Mouse (Mus musculus): ENCODE measurements around the gene Fbxl20. TPM values are rescaled to one million over a fixed set of nuclear protein-coding genes. Genes with fewer than 3 reads are reported as not detected.

Fbxl20 gene
- total and polyA plus RNA-seq, 2 experiments: 12.3 to 15.1 TPM

- DNase-seq (ENCODE audit: extremely low read depth, low read depth, low spot score): no peak
- no peak overlapping the region for H3K27ac ChIP-seq (replicated peaks; ENCODE audit: insufficient read depth, low read depth, low read length)
- H3K79me2 ChIP-seq (ENCODE audit: control insufficient read depth, insufficient read depth, low read length): no peaks in the 10 kb centered on the region
- H3K9ac ChIP-seq (ENCODE audit: low read depth, low read length): no peak overlapping the region
- no peak for TF ChIP-seq CTCF (IDR thresholded peaks at IDR 0.05; ENCODE audit: low read depth, low read length)
- TF ChIP-seq POLR2A (IDR thresholded peaks at IDR 0.05; ENCODE audit: extremely low read depth, insufficient read depth, low read length): no peak
- 84% methylated on average over 5 of the region's 5 CpGs for whole genome bisulfite sequencing
- peaks cover 7% of the 10 kb centered on the region; the same call in 1 of the 2 replicates for H3K27me3 ChIP-seq (ENCODE audit: control insufficient read depth, insufficient read depth, low read length)
- no peaks in the 10 kb centered on the region for H3K4me1 ChIP-seq (ENCODE audit: control insufficient read depth, insufficient read depth, low read length)
- no peak overlapping the region for H3K4me3 ChIP-seq (ENCODE audit: insufficient read depth, low read depth, low read length)
- no peaks in the 10 kb centered on the region for H3K36me3 ChIP-seq (ENCODE audit: control insufficient read depth, insufficient read depth, low read length)
Measured at GRCm38 (mm10) chr11:98057998-98058397, 92.2 kb downstream of the Fbxl20 start.

GRCm38 (mm10) chr11:98057466-98057865 lies 92.7 kb downstream of the Fbxl20 start:
- Histone ChIP-seq H3K9ac (ENCODE audit: low read depth, low read length) (no peak overlapping the region), H3K27me3 (ENCODE audit: control insufficient read depth, insufficient read depth, low read length) (peaks cover 11% of the 10 kb centered on the region; the same call in 1 of the 2 replicates), H3K79me2 (ENCODE audit: control insufficient read depth, insufficient read depth, low read length) (no peaks in the 10 kb centered on the region), H3K36me3 (ENCODE audit: control insufficient read depth, insufficient read depth, low read length) (no peaks in the 10 kb centered on the region), H3K4me3 (ENCODE audit: insufficient read depth, low read depth, low read length) (no peak overlapping the region), H3K4me1 (ENCODE audit: control insufficient read depth, insufficient read depth, low read length) (no peaks in the 10 kb centered on the region), H3K27ac (replicated peaks; ENCODE audit: insufficient read depth, low read depth, low read length) (no peak overlapping the region)
- DNase-seq (ENCODE audit: extremely low read depth, low read depth, low spot score): no peak
- TF ChIP-seq CTCF (IDR thresholded peaks at IDR 0.05; ENCODE audit: low read depth, low read length) (no peak), POLR2A (IDR thresholded peaks at IDR 0.05; ENCODE audit: extremely low read depth, insufficient read depth, low read length) (no peak)
- WGBS: 30% methylated on average over 9 of the region's 9 CpGs

DNA sequence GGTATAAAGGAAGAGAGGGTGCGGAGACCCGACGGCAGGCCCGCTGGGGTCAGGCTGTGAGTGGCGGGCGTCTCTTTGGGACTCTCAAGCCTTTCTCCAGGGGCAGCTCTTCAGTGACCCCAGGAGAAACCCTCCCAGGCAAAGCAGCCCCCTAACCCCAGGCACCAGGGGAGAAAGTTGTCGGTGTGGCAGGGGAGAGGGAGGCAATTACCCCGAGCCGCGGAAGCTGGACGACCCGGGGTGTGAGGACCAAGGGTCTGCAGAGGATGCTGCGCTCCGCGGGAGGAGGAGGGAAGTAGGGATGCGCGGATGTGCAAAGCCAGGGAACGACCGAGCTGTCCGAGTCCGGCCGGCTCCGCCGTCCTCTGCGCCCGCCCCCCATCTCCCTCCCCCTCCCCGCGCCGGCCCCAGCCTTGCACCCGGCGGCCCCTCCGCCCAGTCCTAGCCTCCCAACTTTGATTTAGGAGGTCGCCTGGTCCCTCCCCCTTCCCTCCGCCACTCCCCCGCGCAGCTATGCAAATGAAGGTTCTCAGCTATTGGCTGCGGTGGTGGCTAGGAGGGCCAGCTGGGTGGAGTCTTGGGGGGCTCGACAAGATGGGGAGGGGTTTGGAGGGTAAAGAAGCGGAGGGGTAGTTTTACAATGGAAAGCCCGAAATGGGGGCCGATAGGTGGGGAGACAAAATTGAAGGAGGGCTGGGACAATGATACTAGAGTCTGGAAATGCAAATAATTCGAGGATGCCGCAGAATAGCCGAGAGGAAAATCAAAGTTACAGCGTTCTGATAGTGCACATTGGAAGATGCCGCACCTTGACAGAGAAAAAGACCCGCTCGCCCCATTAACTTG lies 97.0 kb downstream of the Fbxl20 start, which contains the start of gene Stac2:
Gene Stac2, minus strand, starts transcription at position 474 of the 846 bp plus-strand sequence.
- Histone ChIP-seq H3K27ac (replicated peaks; ENCODE audit: insufficient read depth, low read depth, low read length) (no peak within 1 kb of the TSS), H3K9ac (ENCODE audit: low read depth, low read length) (peak within 1 kb of the TSS; percentile 28; the same call in 1 of the 2 replicates), H3K4me1 (ENCODE audit: control insufficient read depth, insufficient read depth, low read length) (no peaks in the 10 kb centered on the region), H3K27me3 (ENCODE audit: control insufficient read depth, insufficient read depth, low read length) (peaks cover 18% of the 10 kb centered on the region; the same call in 1 of the 2 replicates), H3K79me2 (ENCODE audit: control insufficient read depth, insufficient read depth, low read length) (no peaks in the 10 kb centered on the region), H3K4me3 (ENCODE audit: insufficient read depth, low read depth, low read length) (peak within 1 kb of the TSS; percentile 41; the same call in 1 of the 2 replicates), H3K36me3 (ENCODE audit: control insufficient read depth, insufficient read depth, low read length) (no peaks in the 10 kb centered on the region)
- whole genome bisulfite sequencing: 6% methylated on average over 40 of the region's 48 CpGs
- DNase-seq (ENCODE audit: extremely low read depth, low read depth, low spot score): no peak
- TF ChIP-seq CTCF (IDR thresholded peaks at IDR 0.05; ENCODE audit: low read depth, low read length): no peak
- no peak for TF ChIP-seq POLR2A (IDR thresholded peaks at IDR 0.05; ENCODE audit: extremely low read depth, insufficient read depth, low read length)

DNA sequence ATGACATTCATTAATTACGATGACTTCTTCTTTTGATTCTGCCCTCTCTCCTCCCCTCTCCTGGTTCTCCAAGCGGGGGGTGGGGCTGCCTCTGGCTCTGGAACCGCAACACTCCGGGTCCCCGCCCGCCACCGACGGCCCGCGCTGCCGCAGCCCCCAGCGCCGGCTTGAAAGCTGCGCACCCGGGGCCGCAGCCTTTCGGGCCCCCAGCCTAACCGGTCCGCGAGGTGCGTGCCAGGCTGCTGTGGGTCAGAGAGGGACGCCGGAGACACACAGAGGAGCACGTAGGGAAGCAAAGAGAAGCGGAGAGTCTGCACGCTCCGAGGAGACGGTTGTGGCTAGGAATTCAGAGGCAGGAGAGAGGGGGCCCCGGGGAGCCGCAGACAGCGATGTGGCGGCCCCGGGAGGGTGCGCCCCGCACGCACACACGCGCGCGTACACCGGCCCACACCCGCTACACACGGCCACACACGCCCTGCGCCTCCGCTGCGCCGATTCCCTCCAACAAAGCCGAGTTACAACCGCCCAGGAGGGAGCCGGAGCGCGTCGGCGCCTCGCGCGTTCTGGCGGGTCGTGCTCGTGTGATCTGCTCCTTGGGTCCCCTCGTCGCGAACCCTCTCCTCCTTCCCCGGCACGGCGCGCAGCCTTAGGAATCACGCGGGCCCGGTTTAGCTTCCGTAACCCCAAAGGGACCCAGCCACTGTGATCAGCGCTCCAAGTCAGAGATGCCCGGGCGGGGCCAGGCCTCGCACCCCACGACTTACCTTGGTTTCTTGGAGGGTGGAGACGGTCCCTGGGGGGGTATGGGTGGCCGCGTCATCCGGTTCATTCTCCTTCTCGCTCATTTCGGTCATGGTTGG lies 97.8 kb downstream of the Fbxl20 start:
- Histone ChIP-seq H3K4me1 (ENCODE audit: control insufficient read depth, insufficient read depth, low read length) (no peaks in the 10 kb centered on the region), H3K4me3 (ENCODE audit: insufficient read depth, low read depth, low read length) (peak overlapping the region; percentile 41; the same call in 1 of the 2 replicates), H3K27ac (replicated peaks; ENCODE audit: insufficient read depth, low read depth, low read length) (no peak overlapping the region), H3K36me3 (ENCODE audit: control insufficient read depth, insufficient read depth, low read length) (no peaks in the 10 kb centered on the region), H3K27me3 (ENCODE audit: control insufficient read depth, insufficient read depth, low read length) (peaks cover 18% of the 10 kb centered on the region; the same call in 1 of the 2 replicates), H3K9ac (ENCODE audit: low read depth, low read length) (peak overlapping the region; percentile 28; the same call in 1 of the 2 replicates), H3K79me2 (ENCODE audit: control insufficient read depth, insufficient read depth, low read length) (no peaks in the 10 kb centered on the region)
- TF ChIP-seq CTCF (IDR thresholded peaks at IDR 0.05; ENCODE audit: low read depth, low read length) (no peak), POLR2A (IDR thresholded peaks at IDR 0.05; ENCODE audit: extremely low read depth, insufficient read depth, low read length) (no peak)
- 3% methylated on average over 79 of the region's 83 CpGs for WGBS
- DNase-seq (ENCODE audit: extremely low read depth, low read depth, low spot score): no peak

GRCm38 (mm10) chr11:98051611-98052128 lies 98.5 kb downstream of the Fbxl20 start:
- no peak for DNase-seq (ENCODE audit: extremely low read depth, low read depth, low spot score)
- WGBS: 12% methylated on average over 12 of the region's 12 CpGs
- Histone ChIP-seq H3K9ac (ENCODE audit: low read depth, low read length) (no peak overlapping the region), H3K79me2 (ENCODE audit: control insufficient read depth, insufficient read depth, low read length) (no peaks in the 10 kb centered on the region), H3K4me3 (ENCODE audit: insufficient read depth, low read depth, low read length) (no peak overlapping the region), H3K4me1 (ENCODE audit: control insufficient read depth, insufficient read depth, low read length) (no peaks in the 10 kb centered on the region), H3K27ac (replicated peaks; ENCODE audit: insufficient read depth, low read depth, low read length) (no peak overlapping the region), H3K36me3 (ENCODE audit: control insufficient read depth, insufficient read depth, low read length) (no peaks in the 10 kb centered on the region), H3K27me3 (ENCODE audit: control insufficient read depth, insufficient read depth, low read length) (peaks cover 18% of the 10 kb centered on the region; the same call in 1 of the 2 replicates)
- TF ChIP-seq POLR2A (IDR thresholded peaks at IDR 0.05; ENCODE audit: extremely low read depth, insufficient read depth, low read length) (no peak), CTCF (IDR thresholded peaks at IDR 0.05; ENCODE audit: low read depth, low read length) (no peak)
